Mouse (Mus musculus): ENCODE results near the gene Mei1.

The Mei1 gene

DNA sequence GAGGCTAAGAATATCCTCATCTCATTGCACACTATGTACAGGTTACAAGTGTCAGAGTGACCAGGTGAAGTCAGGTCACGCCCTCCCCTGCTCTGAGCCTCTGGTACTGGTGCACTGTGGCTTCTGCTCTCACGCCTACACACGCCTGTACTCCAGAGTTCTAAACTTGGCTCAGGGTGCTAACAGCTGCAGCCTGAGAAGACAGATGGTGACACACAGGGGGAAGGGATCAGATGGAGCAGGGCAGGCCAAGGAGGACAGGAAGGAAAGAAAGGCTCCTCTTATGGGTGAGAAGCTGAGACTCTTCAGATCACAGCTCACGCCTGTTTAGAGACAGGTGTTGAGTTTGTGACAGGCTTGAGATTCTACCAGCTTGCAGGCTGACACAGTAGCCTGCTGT, 65.6 kb downstream of the Mei1 start:
- POLR2A ChIA-PET, result interaction anchor here in 3 of 4 experiments (0.6 to 1.7 kb wide), 6 partner anchors 9 to 1125 kb away, joined by 3 to 5 read pairs (median 4); partner anchors contain the start of gene Srebf2 (in 2 of the 3)
- CTCF ChIA-PET, result interaction anchor here in 2 of 4 experiments (0.7 to 1.2 kb wide), 3 partner anchors 82 to 136 kb away, joined by 3 read pairs; no protein-coding TSS in a partner anchor

DNA sequence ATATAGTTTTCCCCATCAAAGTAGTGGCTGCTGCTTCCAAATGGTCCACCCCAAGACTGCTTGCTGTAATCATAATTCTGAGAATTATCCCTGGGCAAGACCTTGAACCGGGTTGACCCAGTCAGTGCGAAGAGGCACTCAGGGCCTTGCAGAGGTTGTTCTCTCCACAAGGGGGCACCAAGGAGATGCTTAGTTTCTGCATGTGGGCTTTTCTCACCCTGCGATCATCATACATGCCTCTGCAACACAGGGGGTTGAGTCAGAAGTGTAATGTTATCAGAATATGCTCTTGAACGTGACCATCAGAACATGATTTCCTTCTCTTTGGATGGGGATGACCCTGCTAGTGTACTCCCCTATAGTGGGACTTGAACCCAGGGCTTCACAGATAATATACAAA, 68.8 kb downstream of the Mei1 start:
- CTCF ChIA-PET, result interaction anchor here in 2 of 4 experiments (0.6 to 1.0 kb wide), 3 partner anchors 26 to 768 kb away, joined by 3 to 5 read pairs (median 4); no protein-coding TSS in a partner anchor
- POLR2A ChIA-PET, result interaction anchor here in 3 of 4 experiments (0.5 to 2.1 kb wide), 4 partner anchors 8 to 52 kb away, joined by 3 to 11 read pairs (median 6); partner anchors contain the start of gene Srebf2 (in 2 of the 3)

DNA sequence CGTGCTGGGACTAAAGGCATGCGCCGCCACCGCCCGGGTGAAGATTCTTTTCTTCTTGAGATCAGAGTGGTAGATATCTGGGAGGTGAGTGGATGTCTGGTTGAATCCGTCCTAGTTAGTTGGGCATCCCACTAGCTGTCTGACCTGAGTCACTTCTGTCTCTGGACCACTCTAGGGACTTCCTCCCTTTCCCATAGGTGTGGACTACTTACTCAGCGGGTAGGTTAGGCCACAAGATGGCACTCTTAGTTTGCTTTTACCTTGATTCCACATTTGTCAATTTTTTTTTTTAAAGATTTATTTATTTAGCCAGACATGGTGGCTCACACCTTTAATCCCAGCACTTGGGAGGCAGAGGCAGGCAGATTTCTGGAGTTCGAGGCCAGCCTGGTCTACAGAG, 69.4 kb downstream of the Mei1 start:
- POLR2A ChIA-PET, result interaction anchor here in 3 of 4 experiments (0.5 to 2.6 kb wide), 6 partner anchors 10 to 101 kb away, joined by 3 to 9 read pairs (median 4); no protein-coding TSS in a partner anchor
- CTCF ChIA-PET, result interaction anchor here in 2 of 4 experiments (0.7 to 1.1 kb wide), 3 partner anchors 98 to 146 kb away, joined by 3 to 5 read pairs (median 4); no protein-coding TSS in a partner anchor

DNA sequence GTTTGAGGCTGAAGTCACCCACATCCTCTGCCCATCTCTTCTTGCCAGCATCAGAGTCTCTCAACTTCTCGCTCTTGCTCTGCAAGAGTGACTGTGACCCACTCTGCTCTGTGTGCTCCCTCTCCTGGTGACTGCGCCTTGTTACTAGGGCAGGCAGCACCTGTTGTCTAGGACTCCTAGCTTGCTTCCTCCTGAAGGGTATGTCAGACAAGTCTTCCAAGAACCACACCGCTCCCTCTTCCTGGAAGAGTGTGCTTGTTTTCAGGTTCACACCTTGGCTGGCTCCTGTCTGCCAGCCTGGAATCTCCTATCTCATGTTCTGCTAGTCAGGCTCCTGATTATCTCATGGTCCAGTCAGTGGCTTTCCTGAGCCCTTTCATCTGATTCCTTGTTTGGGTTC, 70.6 kb downstream of the Mei1 start:
- CTCF ChIA-PET, result interaction anchor here in 3 of 4 experiments (0.6 to 1.9 kb wide), 13 partner anchors 24 to 1009 kb away, joined by 3 to 9 read pairs (median 4); no protein-coding TSS in a partner anchor
- POLR2A ChIA-PET, result interaction anchor here in 2 of 4 experiments (0.6 to 8.6 kb wide), 13 partner anchors 11 to 97 kb away, joined by 3 to 208 read pairs (median 4); no protein-coding TSS in a partner anchor

DNA sequence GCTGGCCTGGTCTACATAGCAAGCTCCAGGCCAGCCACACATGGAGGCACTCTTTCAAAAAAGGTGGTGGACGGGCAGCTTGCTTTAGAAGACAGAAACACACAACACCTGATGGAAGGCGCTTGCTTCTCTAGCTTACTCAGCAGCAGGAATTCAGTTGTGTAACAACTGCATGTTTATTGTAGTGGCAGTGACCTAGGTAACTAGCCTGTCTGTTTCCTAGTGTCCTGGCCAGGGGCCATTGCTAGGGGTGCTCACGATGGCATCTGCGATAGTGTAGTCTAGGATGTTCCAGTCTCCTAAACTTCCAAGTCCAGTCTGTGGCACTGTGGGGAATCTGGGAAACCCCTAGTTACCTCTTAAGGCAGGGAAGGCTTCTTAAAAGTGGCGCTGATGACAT, 74.4 kb downstream of the Mei1 start:
- ChIA-PET POLR2A (interaction anchor here in 3 of 4 experiments (0.6 to 8.6 kb wide), 14 partner anchors 10 to 1005 kb away, joined by 3 to 208 read pairs (median 4); partner anchors contain the start of gene Poldip3 (in 1 of the 3)), CTCF (interaction anchor here in 3 of 4 experiments (1.2 to 7.1 kb wide), 5 partner anchors 21 to 93 kb away, joined by 3 to 48 read pairs (median 4); no protein-coding TSS in a partner anchor)

DNA sequence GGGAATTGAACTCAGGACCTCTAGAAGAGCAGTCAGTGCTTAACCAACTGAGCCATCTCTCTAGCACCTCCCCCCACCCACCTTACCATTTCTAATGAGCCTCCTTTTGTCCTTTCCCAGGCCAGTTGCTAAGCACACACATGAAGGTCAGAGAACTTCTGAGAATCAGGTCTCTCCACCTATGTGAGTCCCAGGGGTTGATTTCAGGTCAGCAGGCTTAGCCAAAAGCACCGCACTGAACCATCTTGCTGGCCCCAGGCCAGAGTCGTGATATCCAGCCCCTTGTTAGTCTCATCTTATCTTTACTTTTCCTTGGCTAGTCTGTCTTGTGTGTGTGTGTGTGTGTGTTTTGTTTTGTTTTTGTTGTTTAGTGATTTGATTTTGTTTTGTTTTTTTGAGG, 75.6 kb downstream of the Mei1 start:
- ChIA-PET CTCF (interaction anchor here (0.7 to 7.1 kb wide), 13 partner anchors 8 to 126 kb away, joined by 3 to 48 read pairs (median 4); no protein-coding TSS in a partner anchor), POLR2A (interaction anchor here in 3 of 4 experiments (0.9 to 8.6 kb wide), 34 partner anchors 13 to 1004 kb away, joined by 3 to 208 read pairs (median 12); partner anchors contain the start of genes Pmm1 (in 2 of the 3), Poldip3 (in 2 of the 3), Cenpm (in 1 of the 3) and Naga (in 1 of the 3))

DNA sequence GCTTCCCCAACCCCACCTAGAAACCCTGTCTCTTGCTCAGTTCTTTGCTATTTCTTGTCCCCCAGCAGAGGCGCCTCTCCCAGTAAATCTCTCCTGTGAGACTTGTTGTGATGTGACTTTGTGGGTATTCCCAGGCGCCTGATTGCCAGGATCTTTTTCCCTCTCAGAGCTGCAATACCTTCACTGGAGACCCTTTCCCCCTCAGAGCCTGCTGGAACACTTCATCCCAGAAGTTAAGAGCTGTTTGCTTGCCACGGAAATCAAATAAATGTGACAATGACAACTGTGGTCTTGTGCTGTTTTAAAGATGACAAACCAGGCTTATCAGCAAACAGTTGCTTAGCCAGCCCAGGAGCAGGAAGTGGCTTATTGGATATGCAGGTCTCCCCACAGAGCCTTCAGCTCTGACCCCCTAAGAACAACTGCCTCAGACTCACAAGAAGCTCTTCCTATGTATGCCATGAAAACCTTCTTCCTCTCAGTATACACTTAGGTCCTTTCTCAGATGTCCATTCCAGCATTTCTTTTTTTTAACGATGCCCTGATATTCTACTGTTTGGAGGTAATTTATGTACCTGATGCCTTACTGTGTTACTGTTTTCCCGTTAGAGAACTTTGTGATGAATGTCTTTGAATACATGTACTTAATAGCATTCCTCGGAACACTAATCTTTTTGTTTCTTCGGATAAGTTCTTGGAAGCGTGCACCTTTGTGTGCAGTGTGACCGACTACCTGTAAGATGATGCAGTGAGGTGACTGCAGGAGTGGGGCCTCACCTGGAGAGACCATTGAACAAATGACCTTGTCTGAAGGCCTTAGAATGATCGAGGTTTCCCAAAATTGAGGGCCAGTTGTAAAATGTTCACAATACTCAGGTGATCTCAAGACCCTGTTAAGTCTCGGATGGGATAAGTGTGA, 76.3 kb downstream of the Mei1 start:
- POLR2A ChIA-PET, result interaction anchor here (0.5 to 8.6 kb wide), 157 partner anchors 8 to 1912 kb away, joined by 3 to 208 read pairs (median 5); partner anchors contain the start of genes Ccdc134 (in 3 of the 4), Cenpm (in 3 of the 4), Pmm1 (in 3 of the 4) and Poldip3 (in 3 of the 4)
- CTCF ChIA-PET, result interaction anchor here (0.6 to 7.1 kb wide), 27 partner anchors 8 to 446 kb away, joined by 3 to 48 read pairs (median 5); no protein-coding TSS in a partner anchor

DNA sequence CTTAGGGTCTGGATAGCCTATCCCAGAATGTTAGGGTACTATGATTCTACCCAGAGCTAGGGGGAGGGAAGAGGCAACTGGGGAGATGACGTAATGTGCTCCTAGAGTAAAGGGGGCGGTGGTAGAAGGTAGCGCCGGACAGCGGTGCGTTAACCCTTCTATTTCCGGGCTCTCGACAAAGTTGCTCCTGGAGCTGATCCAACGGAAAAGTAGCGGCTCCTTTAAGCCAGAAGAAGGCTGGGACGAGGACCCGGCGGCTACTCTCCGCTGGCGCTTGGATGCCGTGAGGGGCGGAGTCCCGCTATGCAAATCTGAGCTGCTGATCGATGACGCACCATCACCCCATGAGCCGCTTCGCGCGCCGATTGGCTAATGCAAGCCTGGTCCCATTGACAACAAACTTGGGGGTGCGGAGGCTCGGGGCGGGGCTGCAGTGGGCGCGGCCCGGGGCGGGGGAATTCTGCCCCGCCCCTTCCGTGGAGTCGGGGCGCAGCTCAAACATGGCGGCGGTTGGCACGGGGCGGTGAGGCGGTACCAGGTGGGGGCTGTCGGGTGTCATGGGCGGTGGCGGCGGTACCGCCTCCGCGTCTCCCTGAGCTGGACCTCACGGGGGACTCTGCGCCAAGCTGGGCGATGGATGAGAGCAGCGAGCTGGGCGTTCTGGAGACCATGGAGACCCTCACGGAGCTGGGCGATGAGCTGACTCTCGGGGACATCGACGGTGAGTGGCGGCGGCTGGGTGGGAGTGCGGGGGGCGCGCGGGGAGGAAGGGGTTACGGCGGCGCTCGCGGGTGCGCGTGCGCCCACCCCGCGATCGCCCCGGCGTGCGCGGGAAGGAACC, 77.2 kb downstream of the Mei1 start, which contains the start of gene Srebf2:
Gene Srebf2, plus strand, starts transcription at position 412 of the 841 bp plus-strand sequence.
- ChIA-PET CTCF (interaction anchor here (0.5 to 7.1 kb wide), 30 partner anchors 9 to 700 kb away, joined by 3 to 48 read pairs (median 4); no protein-coding TSS in a partner anchor), POLR2A (interaction anchor here (0.5 to 8.6 kb wide), 158 partner anchors 9 to 1913 kb away, joined by 3 to 208 read pairs (median 5); partner anchors contain the start of genes Ccdc134 (in 3 of the 4), Cenpm (in 3 of the 4), Pmm1 (in 3 of the 4) and Poldip3 (in 3 of the 4))

DNA sequence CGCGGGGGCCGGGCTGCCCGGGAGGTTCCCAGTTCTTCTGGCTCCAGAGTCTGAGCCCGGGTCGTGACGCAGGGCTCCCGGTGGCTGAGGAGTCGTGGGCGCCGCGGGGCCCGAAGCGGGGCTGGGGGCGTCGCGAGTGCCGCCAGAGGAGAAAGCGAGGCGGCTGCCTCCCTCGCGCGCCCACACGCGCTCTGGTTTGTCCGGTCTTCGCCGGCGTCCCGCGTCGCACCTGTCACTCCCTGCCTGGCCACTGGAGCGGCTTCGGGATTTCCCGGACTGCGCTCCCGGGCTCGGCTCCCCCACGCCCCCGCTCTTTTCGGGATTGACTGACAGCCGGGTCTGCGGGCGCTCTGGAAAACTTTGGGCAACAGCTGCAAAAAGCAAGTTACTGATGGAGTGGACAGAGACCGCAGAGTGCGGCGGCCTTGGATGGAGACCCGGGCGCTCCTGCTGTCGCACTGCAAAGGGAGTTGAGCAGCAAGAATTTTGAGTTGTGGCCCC, 77.9 kb downstream of the Mei1 start:
- POLR2A ChIA-PET, result interaction anchor here (0.6 to 8.6 kb wide), 83 partner anchors 9 to 1002 kb away, joined by 3 to 208 read pairs (median 6); partner anchors contain the start of genes Cenpm (in 3 of the 4), Ccdc134 (in 2 of the 4), Poldip3 (in 2 of the 4) and Wbp2nl (in 2 of the 4)
- CTCF ChIA-PET, result interaction anchor here in 3 of 4 experiments (0.6 to 7.1 kb wide), 8 partner anchors 18 to 207 kb away, joined by 3 to 48 read pairs (median 4); no protein-coding TSS in a partner anchor

DNA sequence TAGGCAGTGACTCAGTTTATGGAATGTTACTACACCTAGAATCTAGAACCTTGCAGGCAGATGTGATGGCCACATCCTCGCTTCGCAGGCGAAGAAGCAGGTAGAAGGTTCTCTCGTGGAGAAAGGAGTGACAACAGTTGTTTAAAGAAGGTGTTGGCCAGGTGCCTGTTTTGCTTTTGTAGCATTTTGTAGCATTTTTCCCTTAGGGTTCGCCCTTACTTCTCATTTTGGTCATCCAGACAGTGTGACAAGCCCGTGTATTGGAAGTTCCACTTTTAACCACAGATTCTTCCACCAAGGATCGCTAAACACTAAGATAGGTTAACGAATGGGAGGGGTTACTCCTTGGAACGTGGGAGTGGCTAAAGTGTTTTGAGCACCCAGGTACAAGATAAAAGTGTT, 78.7 kb downstream of the Mei1 start:
- ChIA-PET CTCF (no interaction called here), POLR2A (interaction anchor here in 3 of 4 experiments (1.3 to 8.6 kb wide), 8 partner anchors 14 to 96 kb away, joined by 3 to 208 read pairs (median 63); partner anchors contain the start of gene Cenpm (in 1 of the 3))

DNA sequence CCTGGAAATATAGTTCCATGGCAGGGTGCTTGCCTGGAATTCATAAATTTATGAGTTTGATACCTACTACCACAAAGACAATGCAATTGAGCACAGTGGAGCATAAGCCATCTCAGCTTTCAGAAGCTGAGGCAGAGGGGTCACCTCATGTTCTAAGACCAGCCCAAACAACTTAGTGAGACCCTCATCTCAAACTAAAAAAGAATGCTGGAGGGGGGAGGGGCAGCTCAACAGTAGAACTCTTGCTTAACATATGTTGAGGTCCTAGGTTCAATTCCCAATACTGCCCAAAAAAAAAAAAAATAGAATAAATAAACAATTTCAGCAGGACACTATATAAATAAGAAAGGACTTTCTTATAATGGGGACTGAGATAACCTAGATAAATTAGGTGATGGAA, 80.2 kb downstream of the Mei1 start:
- CTCF ChIA-PET, result interaction anchor here in 1 of 4 experiments (1.3 kb wide), 1 partner anchor 15 kb away, joined by 3 read pairs; no protein-coding TSS in a partner anchor

DNA sequence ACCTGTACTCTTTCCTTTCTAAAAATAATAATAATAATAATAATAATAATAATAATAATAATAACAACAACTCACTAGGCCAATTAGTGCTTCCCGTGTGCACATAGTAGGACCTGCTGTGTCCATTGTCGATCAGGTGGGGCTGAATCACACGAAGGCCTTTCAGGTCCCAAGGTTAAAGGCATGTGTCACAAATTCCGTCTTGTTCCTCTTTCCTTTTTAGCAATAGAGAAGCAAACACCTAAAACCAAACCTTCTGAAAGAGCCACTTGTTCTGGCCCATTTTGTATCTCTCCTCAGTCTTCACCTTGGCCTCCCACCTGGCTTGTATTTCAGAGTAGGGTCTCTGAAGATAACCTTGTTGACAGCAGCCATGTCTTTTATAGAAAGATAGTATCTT, 81.4 kb downstream of the Mei1 start:
- CTCF ChIA-PET, result interaction anchor here in 1 of 4 experiments (1.8 kb wide), 1 partner anchor 14 kb away, joined by 14 read pairs; no protein-coding TSS in a partner anchor
- POLR2A ChIA-PET, result interaction anchor here in 3 of 4 experiments (0.7 to 3.5 kb wide), 6 partner anchors 10 to 86 kb away, joined by 3 to 16 read pairs (median 4); no protein-coding TSS in a partner anchor

More for the DNA sequence above, 80.2 kb downstream of the Mei1 start:
- POLR2A ChIA-PET, result interaction anchor here in 3 of 4 experiments (0.6 to 3.5 kb wide), 12 partner anchors 10 to 724 kb away, joined by 3 to 16 read pairs (median 4); partner anchors contain the start of genes 1500009C09Rik (in 1 of the 3), Cenpm (in 1 of the 3) and Ndufa6 (in 1 of the 3)

DNA sequence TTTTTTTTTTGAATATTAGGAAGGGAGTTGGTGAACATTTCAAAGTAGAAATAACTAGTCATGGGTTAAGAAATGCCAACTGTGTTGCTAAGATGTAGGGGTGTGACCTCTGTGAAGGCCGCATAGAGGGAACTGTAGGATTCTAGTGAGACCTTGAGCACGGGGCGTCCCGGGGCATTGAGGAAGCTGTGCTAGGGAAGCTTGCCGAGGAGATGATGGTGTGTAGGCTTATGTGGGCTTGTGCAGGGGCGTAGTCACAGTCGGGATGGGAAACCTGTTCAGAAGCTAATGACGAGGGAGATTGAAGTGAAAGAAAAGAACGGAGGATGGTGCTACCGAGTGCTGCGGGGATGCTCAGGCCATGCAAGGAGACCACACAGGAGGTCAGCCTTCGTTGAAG, 82.2 kb downstream of the Mei1 start:
- CTCF ChIA-PET, result interaction anchor here (0.6 to 2.3 kb wide), 8 partner anchors 13 to 119 kb away, joined by 3 to 14 read pairs (median 3); no protein-coding TSS in a partner anchor
- POLR2A ChIA-PET, result interaction anchor here in 3 of 4 experiments (0.6 to 3.5 kb wide), 22 partner anchors 9 to 1300 kb away, joined by 3 to 38 read pairs (median 4); partner anchors contain the start of genes Ccdc134 (in 1 of the 3) and Shisa8 (in 1 of the 3)

DNA sequence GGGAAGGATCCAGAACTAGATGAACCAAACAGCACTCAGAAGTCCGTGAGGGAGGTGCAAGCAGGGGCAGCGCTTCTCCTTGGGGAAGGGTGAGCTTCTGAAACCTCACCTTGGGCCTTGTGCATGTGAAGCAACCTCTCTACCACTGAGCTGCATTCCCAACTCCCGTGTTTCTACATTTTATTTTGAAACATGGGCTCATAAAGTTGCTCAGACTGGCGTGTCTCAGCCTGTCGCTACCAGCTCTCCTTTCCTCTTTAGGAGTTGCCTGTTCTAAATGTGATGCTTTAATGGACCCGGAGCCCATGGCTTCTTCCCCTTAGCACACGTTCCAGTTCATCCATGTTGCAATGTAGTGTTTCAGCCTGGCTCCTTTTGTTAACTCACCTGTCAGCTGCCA, 82.6 kb downstream of the Mei1 start:
- CTCF ChIA-PET, result interaction anchor here in 3 of 4 experiments (0.6 to 2.3 kb wide), 8 partner anchors 12 to 119 kb away, joined by 3 to 14 read pairs (median 4); no protein-coding TSS in a partner anchor
- POLR2A ChIA-PET, result interaction anchor here in 3 of 4 experiments (0.6 to 3.5 kb wide), 21 partner anchors 8 to 1301 kb away, joined by 3 to 38 read pairs (median 4); partner anchors contain the start of genes Ccdc134 (in 1 of the 3) and Shisa8 (in 1 of the 3)

DNA sequence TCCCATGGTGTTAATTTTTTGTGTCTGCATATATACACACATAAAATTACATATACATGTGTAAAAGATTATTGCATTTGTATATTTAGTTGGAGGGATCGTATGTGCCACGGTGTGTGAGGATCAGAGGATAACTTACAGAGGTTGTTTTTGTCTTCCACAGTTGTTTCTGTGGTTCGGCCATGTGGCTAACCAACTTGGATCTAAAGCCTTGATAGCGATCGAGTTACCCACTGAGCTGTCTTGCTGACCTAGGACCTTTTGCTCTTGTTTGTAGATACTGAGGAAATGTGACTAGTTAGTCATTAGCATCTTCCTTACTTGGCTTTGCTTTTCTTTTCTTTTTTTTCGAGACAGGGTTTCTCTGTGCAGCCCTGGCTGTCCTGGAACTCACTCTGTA, 86.5 kb downstream of the Mei1 start:
- POLR2A ChIA-PET, result interaction anchor here in 2 of 4 experiments (0.8 to 20.8 kb wide), 7 partner anchors 9 to 52 kb away, joined by 3 to 208 read pairs (median 4); partner anchors contain the start of gene Srebf2 (in 2 of the 2)
- CTCF ChIA-PET, result interaction anchor here in 2 of 4 experiments (1.0 to 1.1 kb wide), 2 partner anchors 9 to 11 kb away, joined by 3 to 4 read pairs; no protein-coding TSS in a partner anchor

DNA sequence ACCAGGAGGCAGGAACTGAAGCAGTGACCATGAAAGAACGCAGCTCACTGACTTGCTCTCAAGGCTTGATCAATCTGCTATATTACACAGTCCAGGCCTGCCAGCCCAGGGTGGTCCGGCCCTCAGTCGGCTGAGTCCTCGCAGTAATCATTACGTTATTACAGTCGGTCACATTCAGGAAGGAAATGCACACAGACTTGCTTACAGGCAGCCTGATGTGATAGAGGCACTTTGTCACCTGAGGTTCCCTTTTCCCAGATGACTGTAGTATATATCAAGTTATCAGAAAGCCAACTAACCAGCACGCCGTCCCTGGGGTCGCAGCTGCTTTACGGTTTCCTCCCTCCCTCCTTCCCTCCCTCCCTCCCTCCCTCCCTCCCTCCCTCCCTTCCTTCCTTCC, 87.1 kb downstream of the Mei1 start:
- CTCF ChIA-PET, result interaction anchor here in 3 of 4 experiments (0.6 to 1.1 kb wide), 3 partner anchors 8 to 66 kb away, joined by 3 to 4 read pairs (median 3); no protein-coding TSS in a partner anchor
- POLR2A ChIA-PET, result interaction anchor here in 2 of 4 experiments (0.6 to 20.8 kb wide), 7 partner anchors 8 to 673 kb away, joined by 3 to 208 read pairs (median 5); partner anchors contain the start of gene Srebf2 (in 2 of the 2)
